Mouse (Mus musculus) liver, adult 2 months (tissue): ENCODE measurements around the gene Ppp1r14d.

ENCODE experiments used
- CTCF ChIP-seq: fragments of 200-500 bp; IDR thresholded peaks from 2 replicates; pipeline ENCODE4 v1.5.1; 2011; ENCODE audit warnings: low read depth, low read length, control low read depth
- POLR2A ChIP-seq: fragments of 200-500 bp; IDR thresholded peaks from 2 replicates; pipeline ENCODE4 v1.6.1; 2011; ENCODE audit warnings: low read length, control low read depth; ENCODE audit not compliant: insufficient read depth; ENCODE audit errors: extremely low read depth

DNA sequence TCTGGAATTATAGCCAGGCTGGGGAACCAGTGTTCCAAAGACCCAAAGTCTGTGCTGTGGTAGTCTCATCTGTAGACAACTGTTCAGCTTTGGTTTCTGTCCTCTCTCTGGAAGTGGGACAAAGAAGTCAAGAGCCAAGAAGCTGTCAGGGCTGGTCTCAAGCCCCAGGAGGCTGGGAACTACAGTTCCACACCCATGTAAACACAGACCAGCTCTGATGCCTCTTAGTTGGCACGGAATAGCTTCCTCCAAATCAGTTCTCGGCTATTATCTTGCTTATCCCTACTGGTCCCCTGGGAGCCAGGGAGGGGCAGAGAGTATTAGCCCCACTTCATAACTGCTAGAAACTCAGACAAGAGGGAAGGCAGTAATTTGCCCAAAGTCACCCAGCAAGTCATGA, 31.6 kb upstream of the Ppp1r14d start:
- TF ChIP-seq CTCF = no peak
- TF ChIP-seq POLR2A = no peak
